In genomic region chr5:112356322-112356721, GRCm38 (mm10) we compare ENCODE assay signal across 21 mouse cellular contexts. TPM values are rescaled to one million over a fixed set of nuclear protein-coding genes. Genes with fewer than 3 reads are reported as not detected.
A peak's percentile ranks its signal among the peaks of the same experiment; 100 is the strongest.
DNase-seq lines count a peak whose midpoint lies in the region; ATAC-seq and TF ChIP-seq lines count a peak whose summit lies in the region.
"Had no signal": no experiment of that assay in that cellular context is flagged by ENCODE, and none has a peak within 500 bp of the region (broad histone marks: within the 10 kb centered on the region; RNA-seq: fewer than 3 reads in every experiment).

No protein-coding gene starts in this region.

- H3K27me3 ChIP-seq in kidney, adult 2 months (replicated peaks; ENCODE audit: control insufficient read depth, insufficient read depth, low read length) = no peaks in the 10 kb centered on the region
- H3K27me3 ChIP-seq in kidney, embryonic 16.5 days (ENCODE audit: insufficient read depth, low read length) = no peaks in the 10 kb centered on the region
- H3K27me3 ChIP-seq in lung, embryonic 15.5 days = no peaks in the 10 kb centered on the region
- H3K27me3 ChIP-seq: embryonic facial prominence, embryonic 15.5 days; forebrain, embryonic 13.5 days; hindbrain, embryonic 15.5 days; limb, embryonic 15.5 days; neural tube, embryonic 12.5 days; Patski had no signal

- intact Hi-C loops in heart, postnatal 10 days (cut with DNase I) = no loop called here

- H3K4me1 ChIP-seq in kidney, adult 2 months (ENCODE audit: control insufficient read depth, insufficient read depth, low read length) = no peaks in the 10 kb centered on the region
- no peaks in the 10 kb centered on the region for H3K4me1 ChIP-seq in kidney, embryonic 16.5 days (ENCODE audit: insufficient read depth, low read length)
- no peaks in the 10 kb centered on the region for H3K4me1 ChIP-seq in lung, embryonic 15.5 days
- H3K4me1 ChIP-seq: embryonic facial prominence, embryonic 15.5 days; forebrain, embryonic 13.5 days; hindbrain, embryonic 15.5 days; limb, embryonic 15.5 days; neural tube, embryonic 12.5 days had no signal

- no peak for ATAC-seq in kidney, embryonic 16.5 days (ENCODE audit: low FRiP score, low TSS enrichment)
- ATAC-seq in lung, embryonic 15.5 days (ENCODE audit: borderline replicate concordance, extremely low read depth, low FRiP score, low TSS enrichment) = 0 out of 2 replicates have a peak, but pooled peaks have one; percentile 8
- ATAC-seq: forebrain, embryonic 13.5 days; Patski had no signal

- WGBS in kidney, adult 2 months = 85% methylated on average over 9 of the region's 9 CpGs
- 86% methylated on average over 9 of the region's 9 CpGs for WGBS in kidney, embryonic 16.5 days
- 91% methylated on average over 9 of the region's 9 CpGs for WGBS in lung, embryonic 15.5 days

- H3K36me3 ChIP-seq in kidney, adult 2 months (ENCODE audit: control insufficient read depth, insufficient read depth, low read length) = no peaks in the 10 kb centered on the region; the same call in 1 of the 2 replicates
- peaks cover 28% of the 10 kb centered on the region for H3K36me3 ChIP-seq in kidney, embryonic 16.5 days (ENCODE audit: insufficient read depth, low read length)
- no peaks in the 10 kb centered on the region for H3K36me3 ChIP-seq in lung, embryonic 15.5 days

- H3K9me3 ChIP-seq in kidney, embryonic 16.5 days (ENCODE audit: low read length) = no peaks in the 10 kb centered on the region
- no peaks in the 10 kb centered on the region for H3K9me3 ChIP-seq in lung, embryonic 15.5 days
- H3K9me3 ChIP-seq: embryonic facial prominence, embryonic 15.5 days; forebrain, embryonic 13.5 days; hindbrain, embryonic 15.5 days; limb, embryonic 15.5 days; neural tube, embryonic 12.5 days had no signal

- DNase-seq in adrenal gland, postnatal 10 days = peak; percentile 26
- no peak for DNase-seq in adrenal gland, postnatal 25 days
- DNase-seq in kidney, adult 2 months = peak; percentile 53
- DNase-seq in heart, postnatal 10 days = peak; percentile 23 to 26
- no peak for DNase-seq in frontal cortex, postnatal 36 days (ENCODE audit: low spot score in 2 of 2)
- no peak for DNase-seq in thymus, postnatal 0 days (ENCODE audit: low spot score)

- no peak overlapping the region for H3K4me2 ChIP-seq in kidney, embryonic 16.5 days (replicated peaks; ENCODE audit: low read depth, low read length)
- no peak overlapping the region for H3K4me2 ChIP-seq in lung, embryonic 15.5 days
- H3K4me2 ChIP-seq: embryonic facial prominence, embryonic 15.5 days; forebrain, embryonic 13.5 days; hindbrain, embryonic 15.5 days; limb, embryonic 15.5 days; neural tube, embryonic 12.5 days had no signal

- no peak for TF ChIP-seq CTCF in kidney, adult 2 months (conservative IDR thresholded peaks at IDR 0.05; ENCODE audit: insufficient read depth, insufficient read length, low read depth, low read length)

- H3K9ac ChIP-seq in kidney, embryonic 16.5 days (replicated peaks; ENCODE audit: low read length) = no peak overlapping the region
- H3K9ac ChIP-seq in lung, embryonic 15.5 days = no peak overlapping the region
- H3K9ac ChIP-seq: embryonic facial prominence, embryonic 15.5 days; forebrain, embryonic 13.5 days; hindbrain, embryonic 15.5 days; limb, embryonic 15.5 days; neural tube, embryonic 12.5 days had no signal

- TF ChIP-seq POLR2A in kidney, adult 2 months (IDR thresholded peaks at IDR 0.05; ENCODE audit: low read depth, low read length) = no peak

- no peak overlapping the region for H3K4me3 ChIP-seq in kidney, adult 2 months (ENCODE audit: insufficient read depth, low read depth, low read length)
- no peak overlapping the region for H3K4me3 ChIP-seq in kidney, embryonic 16.5 days (ENCODE audit: low read length)
- H3K4me3 ChIP-seq in lung, embryonic 15.5 days = no peak overlapping the region
- H3K4me3 ChIP-seq: embryonic facial prominence, embryonic 15.5 days; forebrain, embryonic 13.5 days; hindbrain, embryonic 15.5 days; left cerebral cortex, adult 2 months; limb, embryonic 15.5 days; neural tube, embryonic 12.5 days had no signal

- H3K27ac ChIP-seq in kidney, adult 2 months (ENCODE audit: insufficient read depth, low read depth, low read length) = no peak overlapping the region
- H3K27ac ChIP-seq in kidney, embryonic 16.5 days (ENCODE audit: low read length) = no peak overlapping the region
- H3K27ac ChIP-seq in lung, embryonic 15.5 days = no peak overlapping the region
- H3K27ac ChIP-seq: embryonic facial prominence, embryonic 15.5 days; forebrain, embryonic 13.5 days; hindbrain, embryonic 15.5 days; left cerebral cortex, adult 2 months; limb, embryonic 15.5 days; neural tube, embryonic 12.5 days had no signal

RNA-seq across cellular contexts. Expression of gene Gm6583, which starts 0.5 kb away (rescaled TPM):
- total RNA-seq in adrenal gland, postnatal 10 days (2021) = under 1 TPM; 0.15 to 0.18 TPM
- total RNA-seq in adrenal gland, postnatal 25 days (2021) = 0.36 TPM in 1 of 2 replicates, not detected in the other
- polyA plus RNA-seq in kidney, adult 2 months (2012; rRNA removed) = not detected in 2 replicates
- 0.20 and 0.30 TPM in 2 replicates for polyA plus RNA-seq in kidney, embryonic 16.5 days (2015; fragmentation: Nextera tagmentation; extraction: Ambion mirVana)
- under 1 TPM; 0.10 to 0.19 TPM for total RNA-seq in heart, postnatal 10 days (2021)
- polyA plus RNA-seq in lung, embryonic 15.5 days (2015; fragmentation: Nextera tagmentation; extraction: Ambion mirVana) = 0.10 and 0.23 TPM in 2 replicates
- polyA plus RNA-seq in thymus, postnatal 0 days (2015; fragmentation: Nextera tagmentation; extraction: Ambion mirVana) = 0.05 and 0.13 TPM in 2 replicates
- total RNA-seq: gastrocnemius, adult 18-20 months; left cerebral cortex, adult 2 months; megakaryocyte progenitor cell, adult 5-6 weeks; midbrain, postnatal 0 days had no signal
- polyA plus RNA-seq: heart, embryonic 14.5 days; large intestine, adult 2 months; midbrain, postnatal 0 days; small intestine, adult 2 months had no signal

RNA-seq across cellular contexts. Expression of gene Hps4, which starts 13.4 kb away (rescaled TPM):
- 10 to 100 TPM; 25.7 to 29.6 TPM for total RNA-seq in adrenal gland, postnatal 10 days (2021)
- total RNA-seq in adrenal gland, postnatal 25 days (2021) = 32.8 and 36.7 TPM in 2 replicates
- 43.5 and 54.3 TPM in 2 replicates for polyA plus RNA-seq in kidney, adult 2 months (2012; rRNA removed)
- 36.8 TPM in 2 replicates for polyA plus RNA-seq in kidney, embryonic 16.5 days (2015; fragmentation: Nextera tagmentation; extraction: Ambion mirVana)
- total RNA-seq in heart, postnatal 10 days (2021) = 10 to 100 TPM; 11.5 to 12.8 TPM
- polyA plus RNA-seq in lung, embryonic 15.5 days (2015; fragmentation: Nextera tagmentation; extraction: Ambion mirVana) = 26.3 and 31.1 TPM in 2 replicates
- polyA plus RNA-seq in thymus, postnatal 0 days (2015; fragmentation: Nextera tagmentation; extraction: Ambion mirVana) = 19.9 and 23.7 TPM in 2 replicates

RNA-seq across cellular contexts. Expression of gene Srrd, which starts 13.5 kb away (rescaled TPM):
- total RNA-seq in adrenal gland, postnatal 10 days (2021) = 10 to 100 TPM; 15.7 to 25.8 TPM
- 22.4 and 29.1 TPM in 2 replicates for total RNA-seq in adrenal gland, postnatal 25 days (2021)
- polyA plus RNA-seq in kidney, adult 2 months (2012; rRNA removed) = 31.2 and 39.3 TPM in 2 replicates
- polyA plus RNA-seq in kidney, embryonic 16.5 days (2015; fragmentation: Nextera tagmentation; extraction: Ambion mirVana) = 44.8 and 47.0 TPM in 2 replicates
- 10 to 100 TPM; 10.2 to 12.5 TPM for total RNA-seq in heart, postnatal 10 days (2021)
- 45.7 and 47.2 TPM in 2 replicates for polyA plus RNA-seq in lung, embryonic 15.5 days (2015; fragmentation: Nextera tagmentation; extraction: Ambion mirVana)
- polyA plus RNA-seq in thymus, postnatal 0 days (2015; fragmentation: Nextera tagmentation; extraction: Ambion mirVana) = 28.0 and 30.2 TPM in 2 replicates

RNA-seq across cellular contexts. Expression of gene Tfip11, which starts 30.2 kb away (rescaled TPM):
- total RNA-seq in adrenal gland, postnatal 10 days (2021) = 10 to 100 TPM; 28.4 to 32.3 TPM
- total RNA-seq in adrenal gland, postnatal 25 days (2021) = 33.3 and 38.6 TPM in 2 replicates
- polyA plus RNA-seq in kidney, adult 2 months (2012; rRNA removed) = 26.7 and 29.1 TPM in 2 replicates
- polyA plus RNA-seq in kidney, embryonic 16.5 days (2015; fragmentation: Nextera tagmentation; extraction: Ambion mirVana) = 36.7 and 37.8 TPM in 2 replicates
- total RNA-seq in heart, postnatal 10 days (2021) = 10 to 100 TPM; 19.2 to 22.0 TPM
- 30.1 and 30.4 TPM in 2 replicates for polyA plus RNA-seq in lung, embryonic 15.5 days (2015; fragmentation: Nextera tagmentation; extraction: Ambion mirVana)
- 26.9 and 27.9 TPM in 2 replicates for polyA plus RNA-seq in thymus, postnatal 0 days (2015; fragmentation: Nextera tagmentation; extraction: Ambion mirVana)

RNA-seq across cellular contexts. Expression of gene Asphd2, which starts 38.3 kb away (rescaled TPM):
- 1 to 10 TPM; 3.4 to 4.8 TPM for total RNA-seq in adrenal gland, postnatal 10 days (2021)
- total RNA-seq in adrenal gland, postnatal 25 days (2021) = 1.4 and 2.5 TPM in 2 replicates
- 0.20 and 0.45 TPM in 2 replicates for polyA plus RNA-seq in kidney, adult 2 months (2012; rRNA removed)
- 3.8 and 4.9 TPM in 2 replicates for polyA plus RNA-seq in kidney, embryonic 16.5 days (2015; fragmentation: Nextera tagmentation; extraction: Ambion mirVana)
- 1 to 10 TPM in 1 of 2 experiments, under 1 TPM in 1; 0.57 to 1.1 TPM for total RNA-seq in heart, postnatal 10 days (2021)
- polyA plus RNA-seq in lung, embryonic 15.5 days (2015; fragmentation: Nextera tagmentation; extraction: Ambion mirVana) = 3.8 and 3.9 TPM in 2 replicates
- 0.23 and 0.63 TPM in 2 replicates for polyA plus RNA-seq in thymus, postnatal 0 days (2015; fragmentation: Nextera tagmentation; extraction: Ambion mirVana)
- total RNA-seq: megakaryocyte progenitor cell, adult 5-6 weeks had no signal

Comparison
In these comparisons a context has a peak if more than half of its experiments do, and no peak if none do; other contexts are left out.
1. DNase-seq: peak in adrenal gland, postnatal 10 days (single experiment), kidney, adult 2 months (single experiment) and heart, postnatal 10 days (2 of 2); none in adrenal gland, postnatal 25 days (single experiment), frontal cortex, postnatal 36 days (0 of 2) and thymus, postnatal 0 days (single experiment).